Mouse (Mus musculus) neutrophil, adult 59 days (primary cell): ENCODE results near the gene Gm11596. TPM values are rescaled to one million over a fixed set of nuclear protein-coding genes. Genes with fewer than 3 reads are reported as not detected.

Experiments
- total RNA-seq, 2 experiments: library from RNA; stranded (reverse); gene quantifications; 1 replicate in 1 of 2; 2 replicates in 1 of 2; pipeline ENCODE4 v1.2.4; 2023

The Gm11596 gene
- not detected for total RNA-seq

GRCm38 (mm10) chr11:99793367-99793766 lies at the start of gene Gm11596:
Gene Gm11596 (minus strand): TSS chr11:99793467.

DNA sequence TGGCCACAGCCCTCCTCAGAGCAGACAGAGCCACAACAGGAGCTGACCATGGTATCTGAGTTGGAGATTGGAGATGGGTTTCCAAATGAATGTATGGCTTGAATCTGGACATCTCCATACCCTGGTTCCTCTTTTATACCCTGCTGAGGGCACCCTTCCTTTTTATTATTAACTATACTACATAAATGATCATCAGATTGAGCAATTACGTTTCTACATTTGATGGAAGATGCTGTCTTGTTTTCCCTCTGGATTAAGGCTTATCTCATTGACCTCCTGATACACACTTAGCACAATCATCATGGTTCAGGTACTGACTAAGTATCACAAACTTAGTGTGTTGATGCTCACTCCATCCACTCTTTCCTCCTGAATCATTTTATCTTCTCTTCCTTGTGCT lies 44.7 kb upstream of the Gm11596 start, which contains the start of gene 2300003K06Rik:
TSS of gene 2300003K06Rik (minus strand) at position 101 of the 400 bp plus-strand sequence.

GRCm38 (mm10) chr11:99815566-99815965 lies 22.3 kb upstream of the Gm11596 start, which contains the start of gene Gm11564:
Gene Gm11564 (minus strand): TSS chr11:99815666.

DNA sequence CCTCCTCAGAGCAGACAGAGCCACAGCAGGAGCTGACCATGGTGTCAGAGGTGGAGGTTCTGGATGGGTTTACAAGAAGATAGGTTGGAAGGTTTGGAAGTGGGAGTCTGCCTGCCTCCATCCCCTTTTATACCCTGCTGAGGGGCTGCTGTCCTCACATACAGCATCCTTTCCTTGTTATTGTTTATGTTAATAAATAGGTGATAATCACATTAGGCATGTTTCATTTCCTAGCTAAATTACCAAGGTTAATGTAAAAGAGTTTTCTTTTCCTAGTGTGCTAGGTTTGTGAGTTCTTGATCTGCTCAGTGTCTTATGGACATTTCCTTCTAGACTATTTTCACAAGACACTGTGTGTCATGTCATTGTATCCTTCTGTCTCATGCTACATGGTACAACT lies 16.5 kb upstream of the Gm11596 start, which contains the start of gene Krtap4-13:
TSS of gene Krtap4-13 (minus strand) at position 101 of the 400 bp plus-strand sequence.

DNA sequence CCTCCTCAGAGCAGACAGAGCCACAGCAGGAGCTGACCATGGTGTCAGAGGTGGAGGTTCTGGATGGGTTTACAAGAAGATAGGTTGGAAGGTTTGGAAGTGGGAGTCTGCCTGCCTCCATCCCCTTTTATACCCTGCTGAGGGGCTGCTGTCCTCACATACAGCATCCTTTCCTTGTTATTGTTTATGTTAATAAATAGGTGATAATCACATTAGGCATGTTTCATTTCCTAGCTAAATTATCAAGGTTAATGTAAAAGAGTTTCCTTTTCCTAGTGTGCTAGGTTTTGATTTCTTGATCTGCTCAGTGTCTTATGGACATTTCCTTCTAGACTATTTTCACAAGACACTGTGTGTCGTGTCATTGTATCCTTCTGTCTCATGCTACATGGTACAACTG lies 11.1 kb upstream of the Gm11596 start, which contains the start of gene Gm11554:
TSS of gene Gm11554 (minus strand) at position 101 of the 400 bp plus-strand sequence.

GRCm38 (mm10) chr11:99798832-99799231 lies 5.6 kb upstream of the Gm11596 start, which contains the start of gene Gm11569:
Gene Gm11569 (minus strand): TSS chr11:99798932.

GRCm38 (mm10) chr11:99784900-99785299 lies 8.4 kb downstream of the Gm11596 start, which contains the start of gene Krtap4-9:
Gene Krtap4-9 (plus strand): TSS chr11:99785200.

DNA sequence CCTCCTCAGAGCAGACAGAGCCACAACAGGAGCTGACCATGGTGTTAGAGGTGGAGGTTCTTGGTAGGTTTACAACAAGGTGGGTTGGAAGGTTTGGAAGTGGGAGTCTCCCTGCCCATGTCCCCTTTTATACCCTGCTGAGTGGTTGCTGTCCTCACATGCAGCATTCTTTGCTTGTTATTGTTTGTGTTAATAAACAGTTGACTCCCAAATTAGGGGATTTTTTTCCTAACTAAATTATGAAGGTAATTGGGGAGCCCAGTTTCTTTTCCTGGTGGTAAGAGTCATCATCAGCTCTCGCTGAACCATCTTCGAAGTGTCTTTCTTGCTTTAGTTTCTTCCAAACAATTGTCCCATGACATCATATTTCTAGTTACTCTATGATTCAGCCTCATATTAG lies 12.7 kb downstream of the Gm11596 start, which contains the start of gene Krtap4-8:
TSS of gene Krtap4-8 (minus strand) at position 101 of the 400 bp plus-strand sequence.

GRCm38 (mm10) chr11:99772813-99773212 lies 20.5 kb downstream of the Gm11596 start, which contains the start of gene Gm11595:
Gene Gm11595 (minus strand): TSS chr11:99772913.

Other genes with a start within 250 kb of the Gm11596 start
- not detected for gene Krtap3-3, start 242.6 kb downstream of the Gm11596 start, total RNA-seq
- gene Krtap3-2, start 236.6 kb downstream of the Gm11596 start, total RNA-seq: not detected
- gene Gm11939, start 234.0 kb downstream of the Gm11596 start, total RNA-seq: not detected
- not detected for gene Krtap3-1, start 226.8 kb downstream of the Gm11596 start, total RNA-seq
- not detected for gene Krtap1-5, start 212.5 kb downstream of the Gm11596 start, total RNA-seq
- not detected for gene Krtap1-4, start 209.8 kb downstream of the Gm11596 start, total RNA-seq
- gene Krtap1-3, start 202.1 kb downstream of the Gm11596 start, total RNA-seq: not detected
- not detected for gene Krtap9-3, start 195.4 kb downstream of the Gm11596 start, total RNA-seq
- gene Gm11938, start 190.2 kb downstream of the Gm11596 start, total RNA-seq: not detected
- gene Gm11937, start 183.3 kb downstream of the Gm11596 start, total RNA-seq: not detected
- not detected for gene Krtap2-4, start 178.6 kb downstream of the Gm11596 start, total RNA-seq
- not detected for gene Gm11562, start 173.0 kb downstream of the Gm11596 start, total RNA-seq
- not detected for gene Krtap4-1, start 165.2 kb downstream of the Gm11596 start, total RNA-seq
- gene Krtap4-2, start 158.4 kb downstream of the Gm11596 start, total RNA-seq: not detected
- not detected for gene Krtap4-7, start 149.4 kb downstream of the Gm11596 start, total RNA-seq
- not detected for gene Gm11555, start 143.2 kb downstream of the Gm11596 start, total RNA-seq
- gene Gm11563, start 134.5 kb downstream of the Gm11596 start, total RNA-seq: not detected
- gene Krtap4-6, start 127.5 kb downstream of the Gm11596 start, total RNA-seq: not detected
- gene Gm14190, start 102.7 kb downstream of the Gm11596 start, total RNA-seq: not detected
- gene Gm14180, start 59.2 kb downstream of the Gm11596 start, total RNA-seq: not detected
- not detected for gene Gm11595, start 20.6 kb downstream of the Gm11596 start, total RNA-seq
- not detected for gene Krtap4-8, start 12.8 kb downstream of the Gm11596 start, total RNA-seq
- gene Krtap4-9, start 8.3 kb downstream of the Gm11596 start, total RNA-seq: not detected
- gene Gm11569, start 5.5 kb upstream of the Gm11596 start, total RNA-seq: not detected
- gene Gm11554, start 11.0 kb upstream of the Gm11596 start, total RNA-seq: not detected
- not detected for gene Krtap4-13, start 16.4 kb upstream of the Gm11596 start, total RNA-seq
- not detected for gene Gm11564, start 22.2 kb upstream of the Gm11596 start, total RNA-seq
- not detected for gene 2300003K06Rik, start 44.6 kb upstream of the Gm11596 start, total RNA-seq
- gene Krtap4-16, start 58.1 kb upstream of the Gm11596 start, total RNA-seq: not detected
- not detected for gene Gm11568, start 64.5 kb upstream of the Gm11596 start, total RNA-seq
- not detected for gene Gm11559, start 71.0 kb upstream of the Gm11596 start, total RNA-seq
- not detected for gene Krtap9-1, start 79.9 kb upstream of the Gm11596 start, total RNA-seq
- gene Gm11567, start 85.7 kb upstream of the Gm11596 start, total RNA-seq: not detected
- gene Krtap31-1, start 114.5 kb upstream of the Gm11596 start, total RNA-seq: not detected
- not detected for gene Gm11565, start 121.3 kb upstream of the Gm11596 start, total RNA-seq
- gene Krtap31-2, start 142.8 kb upstream of the Gm11596 start, total RNA-seq: not detected
- not detected for gene Krtap9-5, start 155.0 kb upstream of the Gm11596 start, total RNA-seq
- not detected for gene Krtap29-1, start 185.6 kb upstream of the Gm11596 start, total RNA-seq
- not detected for gene Krtap16-1, start 193.1 kb upstream of the Gm11596 start, total RNA-seq
- gene Krtap17-1, start 200.5 kb upstream of the Gm11596 start, total RNA-seq: not detected
- not detected for gene Krt33a, start 222.7 kb upstream of the Gm11596 start, total RNA-seq
- gene Krt33b, start 236.4 kb upstream of the Gm11596 start, total RNA-seq: not detected
- not detected for gene Krt34, start 248.1 kb upstream of the Gm11596 start, total RNA-seq